Mouse (Mus musculus): ENCODE data around the gene Skint8.

- TF ChIP-seq POLR2A (IDR thresholded peaks at IDR 0.05; ENCODE audit: borderline replicate concordance, insufficient read depth, low read length) (no peak), CTCF (IDR thresholded peaks at IDR 0.05; ENCODE audit: borderline replicate concordance, insufficient read depth, low read depth, low read length) (no peak)
Observed at GRCm38 (mm10) chr4:111883543-111883942, 35.6 kb upstream of the Skint8 start.
